Mouse (Mus musculus) stomach, postnatal 0 days (tissue): Measurements from ENCODE around the gene Fam221a. TPM values are rescaled to one million over a fixed set of nuclear protein-coding genes. Genes with fewer than 3 reads are reported as not detected.

Source experiments
- ATAC-seq: fragments of 200-750 bp; cut with Nextera tagmentation; 2 replicates; pipeline ENCODE4 v1.8.0; 2017; ENCODE audit not compliant: low FRiP score, low TSS enrichment
- DNase-seq: peaks from one replicate; pipeline ENCODE4 v3.0.0-alpha.2; 2016; ENCODE audit warnings: low spot score
- H3K27ac ChIP-seq: fragments of 300-500 bp; sonication (generic); replicated peaks from 2 replicates; pipeline ENCODE4 v1.5.1; 2014; ENCODE audit warnings: mild to moderate bottlenecking, control low read depth
- H3K27me3 ChIP-seq: fragments of 300-500 bp; sonication (generic); 2 replicates; pipeline ENCODE4 v1.6.1; 2014; ENCODE audit warnings: low read length; ENCODE audit not compliant: control insufficient read depth, insufficient read depth
- H3K36me3 ChIP-seq: fragments of 300-500 bp; sonication (generic); 2 replicates; pipeline ENCODE4 v1.6.1; 2014; ENCODE audit warnings: low read length, mixed read lengths; ENCODE audit not compliant: control insufficient read depth, insufficient read depth
- H3K4me1 ChIP-seq: fragments of 300-500 bp; sonication (generic); replicated peaks from 2 replicates; pipeline ENCODE4 v1.6.1; 2014; ENCODE audit warnings: antibody characterized with exemption; ENCODE audit not compliant: control insufficient read depth, insufficient read depth
- H3K4me2 ChIP-seq: fragments of 300-500 bp; sonication (generic); replicated peaks from 2 replicates; pipeline ENCODE4 v1.6.1; 2014; ENCODE audit warnings: low read depth, mild to moderate bottlenecking, control low read depth, moderate library complexity
- H3K4me3 ChIP-seq: fragments of 300-500 bp; sonication (generic); 2 replicates; pipeline ENCODE4 v1.5.1; 2014; ENCODE audit warnings: low read depth, low read length, control low read depth
- H3K9ac ChIP-seq: fragments of 300-500 bp; sonication (generic); 2 replicates; pipeline ENCODE4 v1.6.1; 2014; ENCODE audit warnings: mild to moderate bottlenecking, low read length, control low read depth, mixed read lengths
- H3K9me3 ChIP-seq: fragments of 300-500 bp; sonication (generic); 2 replicates; pipeline ENCODE4 v1.6.1; 2016; ENCODE audit warnings: low read length; ENCODE audit not compliant: control insufficient read depth
- CTCF ChIP-seq: IDR thresholded peaks from 2 replicates; pipeline ENCODE4 v1.5.1; 2016; ENCODE audit warnings: antibody characterized with exemption, low read depth, mild to moderate bottlenecking, moderate library complexity
- EP300 ChIP-seq: optimal IDR thresholded peaks from 2 replicates; pipeline ENCODE3; 2016; ENCODE audit warnings: antibody characterized with exemption
- WGBS: fragments of 180-500 bp; shearing (Covaris S2); extraction: QIAGEN DNeasy Blood & Tissue Kit; methylation state at CpG from one replicate; pipeline ENCODE4 v1.1.7; 2014; 5-methylcytosine and 5-hydroxymethylcytosine counted together
- polyA plus RNA-seq: library from polyadenylated mRNA; unstranded; fragments of >200 nt; fragmentation: Nextera tagmentation; extraction: Ambion mirVana; gene quantifications from 2 replicates; pipeline ENCODE4 v1.2.1, GENCODE M21; 2015

Fam221a gene
- polyA plus RNA-seq, 1 experiment from 2014 or later = 4.4 TPM

DNA sequence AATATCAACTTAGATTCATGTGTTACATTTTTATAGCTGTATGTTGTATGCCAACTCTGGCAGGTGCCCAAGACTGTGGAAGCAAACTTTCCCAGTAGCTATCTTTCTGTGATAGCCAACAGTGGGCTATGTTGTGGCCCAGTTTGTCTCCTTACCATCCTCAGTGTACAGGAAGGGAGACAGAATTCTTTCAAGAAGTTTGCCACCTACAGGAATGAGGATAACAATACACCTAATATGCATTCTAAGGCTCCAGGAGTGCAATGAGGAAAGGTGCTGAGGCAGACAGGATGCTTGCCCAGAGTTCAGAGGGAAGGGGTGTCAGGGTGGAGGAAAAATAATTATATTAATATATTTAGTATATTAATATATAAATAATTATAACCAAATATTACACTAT is 7.1 kb upstream of the Fam221a start:
- no peaks in the 10 kb centered on the region for H3K36me3 ChIP-seq
- ATAC-seq (no peak), DNase-seq (no peak)
- no peak overlapping the region for H3K9ac ChIP-seq
- H3K4me1 ChIP-seq = no peaks in the 10 kb centered on the region
- TF ChIP-seq EP300 (no peak), CTCF (peak; percentile 47)
- no peak overlapping the region for H3K4me3 ChIP-seq
- no peaks in the 10 kb centered on the region for H3K9me3 ChIP-seq
- no peak overlapping the region for H3K4me2 ChIP-seq
- H3K27ac ChIP-seq = no peak overlapping the region
- no peaks in the 10 kb centered on the region for H3K27me3 ChIP-seq

DNA sequence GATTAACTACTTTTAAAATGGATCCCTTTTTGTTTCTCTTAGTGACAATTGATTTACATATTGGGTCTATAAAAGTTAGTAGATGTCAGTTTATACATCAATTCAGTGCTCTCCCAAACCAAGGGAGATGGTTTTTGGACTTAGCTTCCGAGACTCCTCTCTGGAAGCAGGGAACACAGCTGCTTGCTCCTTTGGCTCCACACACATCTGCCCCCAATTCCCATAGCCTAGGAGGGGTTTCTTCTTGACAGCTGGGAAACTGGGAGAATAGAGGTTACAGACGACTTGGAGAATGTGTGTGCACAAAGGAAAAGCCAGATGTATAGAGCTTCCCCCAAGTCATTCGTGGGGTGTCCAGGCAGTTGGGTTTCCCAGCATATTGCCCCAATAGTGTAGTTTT is 673 bp downstream of the Fam221a start:
- H3K27ac ChIP-seq = no peak overlapping the region; the same call in 1 of the 2 replicates
- H3K4me1 ChIP-seq = no peaks in the 10 kb centered on the region
- WGBS = 33% methylated on average over 3 of the region's 3 CpGs
- no peaks in the 10 kb centered on the region for H3K36me3 ChIP-seq
- DNase-seq (no peak), ATAC-seq (no peak)
- TF ChIP-seq CTCF = no peak
- no peak for TF ChIP-seq EP300
- H3K4me3 ChIP-seq = peak overlapping the region; percentile 61
- H3K27me3 ChIP-seq = no peaks in the 10 kb centered on the region
- H3K9me3 ChIP-seq = no peaks in the 10 kb centered on the region
- H3K4me2 ChIP-seq = peak overlapping the region; percentile 74
- H3K9ac ChIP-seq = peak overlapping the region; percentile 70

DNA sequence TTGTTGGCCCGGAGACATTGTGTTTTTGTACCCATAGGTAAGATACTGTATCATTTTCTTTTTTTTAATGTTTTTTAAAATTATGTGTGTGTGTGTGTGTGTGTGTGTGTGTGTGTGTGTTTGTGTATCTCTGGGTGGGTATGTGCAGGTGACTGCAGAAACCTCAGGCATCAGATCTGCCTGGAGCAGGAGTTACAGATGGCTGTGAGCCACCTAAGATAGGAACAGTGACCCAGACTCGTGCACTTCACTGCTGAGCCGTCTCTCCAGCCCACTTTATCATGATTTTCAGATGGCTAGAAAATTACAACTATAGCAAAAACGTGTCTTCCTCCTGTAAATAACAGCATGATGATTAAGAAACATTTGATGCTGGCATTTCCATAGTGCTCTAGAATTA is 5.2 kb downstream of the Fam221a start:
- Histone ChIP-seq H3K4me1 (no peaks in the 10 kb centered on the region), H3K36me3 (no peaks in the 10 kb centered on the region), H3K9ac (no peak overlapping the region), H3K27ac (no peak overlapping the region), H3K9me3 (no peaks in the 10 kb centered on the region), H3K4me2 (no peak overlapping the region), H3K4me3 (no peak overlapping the region), H3K27me3 (no peaks in the 10 kb centered on the region)
- DNase-seq (no peak), ATAC-seq (no peak)
- 76% methylated on average over 4 of the region's 4 CpGs for WGBS
- TF ChIP-seq EP300 = no peak
- no peak for TF ChIP-seq CTCF

DNA sequence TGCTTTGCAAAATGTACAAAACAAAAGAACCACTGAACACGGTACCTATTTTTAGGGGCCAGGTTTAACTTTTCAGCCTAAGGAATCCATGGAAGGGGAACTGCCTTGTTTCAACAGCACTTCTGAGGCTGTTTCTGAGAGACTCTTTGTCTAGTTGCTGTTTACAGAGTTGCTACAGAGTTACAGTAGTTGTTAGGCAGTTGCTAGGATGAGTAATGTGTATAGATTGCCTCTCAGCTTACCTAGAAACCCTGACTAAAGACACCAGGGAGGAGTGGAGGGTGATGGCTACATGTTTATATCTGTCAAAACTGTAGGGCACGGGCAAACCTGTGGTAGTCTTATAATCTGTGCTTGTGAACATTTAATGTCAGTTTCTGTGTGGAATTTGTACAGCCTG is 6.4 kb downstream of the Fam221a start:
- H3K36me3 ChIP-seq = no peaks in the 10 kb centered on the region
- no peak for TF ChIP-seq CTCF
- TF ChIP-seq EP300 = no peak
- WGBS = 27% methylated on average over 2 of the region's 2 CpGs
- DNase-seq (no peak), ATAC-seq (peak; percentile 86)
- no peaks in the 10 kb centered on the region for H3K4me1 ChIP-seq
- no peaks in the 10 kb centered on the region for H3K27me3 ChIP-seq
- no peak overlapping the region for H3K4me3 ChIP-seq
- H3K27ac ChIP-seq = no peak overlapping the region
- H3K9ac ChIP-seq = no peak overlapping the region
- no peaks in the 10 kb centered on the region for H3K9me3 ChIP-seq
- no peak overlapping the region for H3K4me2 ChIP-seq

DNA sequence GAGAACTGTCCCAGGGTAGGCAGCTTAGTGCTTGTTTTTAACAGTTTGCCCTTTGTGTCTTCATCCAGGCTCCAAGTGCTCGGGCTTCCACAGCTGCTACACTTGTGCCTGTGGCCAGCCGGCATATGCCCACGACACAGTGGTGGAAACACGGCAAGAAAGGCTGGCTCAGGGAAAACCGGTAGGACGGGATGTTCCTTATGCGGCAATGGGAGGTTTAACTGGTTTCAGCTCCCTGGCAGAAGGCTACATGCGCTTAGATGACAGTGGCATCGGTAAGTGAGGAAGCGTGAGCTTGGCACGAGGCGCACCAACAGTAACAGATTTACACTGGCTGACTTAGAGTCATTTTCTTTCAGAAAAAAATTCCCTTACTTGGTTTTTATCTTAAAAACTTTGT is 10.8 kb downstream of the Fam221a start:
- no peaks in the 10 kb centered on the region for H3K27me3 ChIP-seq
- ATAC-seq (0 out of 2 replicates have a peak, but pooled peaks have one; percentile 29), DNase-seq (peak; percentile 16)
- 51% methylated on average over 12 of the region's 12 CpGs for WGBS
- no peaks in the 10 kb centered on the region for H3K36me3 ChIP-seq
- no peak overlapping the region for H3K4me3 ChIP-seq
- H3K9me3 ChIP-seq = no peaks in the 10 kb centered on the region
- TF ChIP-seq EP300 (no peak), CTCF (no peak)
- H3K9ac ChIP-seq = no peak overlapping the region
- H3K4me1 ChIP-seq = no peaks in the 10 kb centered on the region
- 0 out of 2 replicates have a peak overlapping the region, but pooled peaks have one; percentile 45 for H3K27ac ChIP-seq
- no peak overlapping the region for H3K4me2 ChIP-seq

DNA sequence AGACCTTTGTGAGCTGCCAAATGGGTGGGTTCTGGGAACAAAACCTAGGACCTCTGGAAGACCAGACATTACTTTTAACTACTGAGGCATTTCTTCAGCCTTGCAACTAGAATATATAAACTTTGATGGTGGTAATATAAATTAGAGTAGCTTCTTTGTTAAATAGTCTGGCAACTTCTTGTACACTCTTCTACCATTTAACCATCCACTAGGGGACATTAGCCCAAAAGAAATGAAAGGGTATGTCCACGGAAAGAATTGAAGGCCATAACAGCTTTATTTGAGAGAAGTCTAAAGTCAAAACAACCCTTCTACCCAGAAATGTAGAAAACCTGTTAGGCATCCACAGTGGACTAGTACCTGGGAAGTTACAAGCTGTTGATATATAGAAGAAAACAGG is 26.7 kb downstream of the Fam221a start:
- DNase-seq = no peak
- H3K27me3 ChIP-seq = no peaks in the 10 kb centered on the region
- H3K4me2 ChIP-seq = no peak overlapping the region
- H3K4me1 ChIP-seq = no peaks in the 10 kb centered on the region
- H3K4me3 ChIP-seq = no peak overlapping the region
- H3K9ac ChIP-seq = no peak overlapping the region
- no peaks in the 10 kb centered on the region for H3K9me3 ChIP-seq
- H3K36me3 ChIP-seq = no peaks in the 10 kb centered on the region
- no peak for ATAC-seq
- WGBS = 72% methylated on average over 1 of the region's 1 CpGs
- TF ChIP-seq CTCF (no peak), EP300 (no peak)
- no peak overlapping the region for H3K27ac ChIP-seq
